Mouse (Mus musculus): Measurements from ENCODE around the gene Cdkal1. TPM values are rescaled to one million over a fixed set of nuclear protein-coding genes. Genes with fewer than 3 reads are reported as not detected.

Gene Cdkal1
- polyA plus RNA-seq, 1 experiment from 2014 or later = 23.9 TPM

DNA sequence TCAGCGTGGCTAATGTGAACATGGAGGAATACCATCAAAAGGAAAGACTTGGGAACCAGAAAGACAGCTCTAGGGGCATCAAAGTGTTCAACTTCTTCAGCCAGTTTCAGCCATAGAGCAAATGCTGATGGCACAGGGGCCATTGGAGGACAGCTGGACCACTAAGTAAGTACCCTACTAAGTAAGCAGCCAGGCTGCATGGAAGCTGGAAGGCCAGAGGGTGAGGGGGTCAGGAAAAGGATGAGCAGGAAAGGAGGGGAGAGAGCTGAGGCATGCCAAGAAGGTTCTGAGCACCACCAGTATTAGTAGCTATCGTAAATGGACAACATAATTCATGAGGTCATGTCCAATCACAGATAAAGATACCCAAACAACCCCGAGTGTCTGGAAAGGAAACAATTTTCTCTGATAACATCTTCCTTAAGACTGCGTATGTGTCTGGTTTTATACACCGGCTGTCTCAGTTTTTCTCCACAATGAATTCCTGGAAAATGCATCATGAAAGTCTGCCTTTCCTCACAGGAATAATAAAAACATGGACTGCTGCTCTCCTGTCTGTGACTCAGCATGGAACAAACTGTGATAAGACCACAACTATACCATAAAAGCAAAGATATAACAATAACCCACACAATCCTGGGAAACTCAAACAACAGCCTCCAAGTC, 352.9 kb downstream of the Cdkal1 start:
- no peak for ATAC-seq
- H3K27ac ChIP-seq (ENCODE audit: low read depth, low read length) = no peak overlapping the region
- WGBS = 92% methylated on average over 5 of the region's 5 CpGs

GRCm38 (mm10) chr13:29501173-29501572, 354.3 kb downstream of the Cdkal1 start:
- Histone ChIP-seq H3K4me3 (ENCODE audit: low read depth, low read length) (no peak overlapping the region), H3K9ac (ENCODE audit: low read length) (no peak overlapping the region), H3K9me3 (replicated peaks; ENCODE audit: control insufficient read depth, low read length) (no peaks in the 10 kb centered on the region), H3K36me3 (ENCODE audit: control insufficient read depth, insufficient read depth, low read length) (no peaks in the 10 kb centered on the region), H3K27ac (ENCODE audit: low read depth, low read length) (no peak overlapping the region), H3K4me1 (ENCODE audit: control insufficient read depth, insufficient read depth, low read length) (peaks cover 6% of the 10 kb centered on the region), H3K27me3 (replicated peaks; ENCODE audit: control insufficient read depth, insufficient read depth, low read length) (no peaks in the 10 kb centered on the region), H3K4me2 (ENCODE audit: low read length) (no peak overlapping the region)
- WGBS = 69% methylated on average over 2 of the region's 2 CpGs
- ATAC-seq = no peak
- no peak for DNase-seq (ENCODE audit: low spot score)

More for the DNA sequence above, 352.9 kb downstream of the Cdkal1 start:
- no peak overlapping the region for H3K4me2 ChIP-seq (ENCODE audit: low read length)
- peaks cover 6% of the 10 kb centered on the region; the same call in 1 of the 2 replicates for H3K4me1 ChIP-seq (ENCODE audit: control insufficient read depth, insufficient read depth, low read length)
- no peaks in the 10 kb centered on the region for H3K9me3 ChIP-seq (replicated peaks; ENCODE audit: control insufficient read depth, low read length)
- no peak overlapping the region for H3K9ac ChIP-seq (ENCODE audit: low read length)
- H3K4me3 ChIP-seq (ENCODE audit: low read depth, low read length) = no peak overlapping the region
- no peaks in the 10 kb centered on the region for H3K27me3 ChIP-seq (replicated peaks; ENCODE audit: control insufficient read depth, insufficient read depth, low read length)
- H3K36me3 ChIP-seq (ENCODE audit: control insufficient read depth, insufficient read depth, low read length) = no peaks in the 10 kb centered on the region
- DNase-seq (ENCODE audit: low spot score) = no peak

- H3K4me3 ChIP-seq (ENCODE audit: low read depth, low read length) = no peak overlapping the region
- DNase-seq (ENCODE audit: low spot score) (no peak), ATAC-seq (no peak)
- no peak overlapping the region for H3K27ac ChIP-seq (ENCODE audit: low read depth, low read length)
- no peaks in the 10 kb centered on the region for H3K27me3 ChIP-seq (replicated peaks; ENCODE audit: control insufficient read depth, insufficient read depth, low read length)
- no peaks in the 10 kb centered on the region; the same call in 1 of the 2 replicates for H3K4me1 ChIP-seq (ENCODE audit: control insufficient read depth, insufficient read depth, low read length)
- H3K36me3 ChIP-seq (ENCODE audit: control insufficient read depth, insufficient read depth, low read length) = no peaks in the 10 kb centered on the region
- no peaks in the 10 kb centered on the region for H3K9me3 ChIP-seq (replicated peaks; ENCODE audit: control insufficient read depth, low read length)
- H3K4me2 ChIP-seq (ENCODE audit: low read length) = no peak overlapping the region
- H3K9ac ChIP-seq (ENCODE audit: low read length) = no peak overlapping the region
- 89% methylated on average over 2 of the region's 2 CpGs for WGBS
Measured at GRCm38 (mm10) chr13:29499750-29500149, 355.7 kb downstream of the Cdkal1 start.

GRCm38 (mm10) chr13:29497286-29497685, 358.2 kb downstream of the Cdkal1 start:
- Histone ChIP-seq H3K27me3 (replicated peaks; ENCODE audit: control insufficient read depth, insufficient read depth, low read length) (no peaks in the 10 kb centered on the region), H3K4me2 (ENCODE audit: low read length) (no peak overlapping the region), H3K36me3 (ENCODE audit: control insufficient read depth, insufficient read depth, low read length) (no peaks in the 10 kb centered on the region), H3K4me1 (ENCODE audit: control insufficient read depth, insufficient read depth, low read length) (no peaks in the 10 kb centered on the region; the same call in 1 of the 2 replicates), H3K9me3 (replicated peaks; ENCODE audit: control insufficient read depth, low read length) (no peaks in the 10 kb centered on the region), H3K27ac (ENCODE audit: low read depth, low read length) (no peak overlapping the region), H3K4me3 (ENCODE audit: low read depth, low read length) (no peak overlapping the region), H3K9ac (ENCODE audit: low read length) (no peak overlapping the region)
- ATAC-seq (no peak), DNase-seq (ENCODE audit: low spot score) (no peak)
- WGBS = 71% methylated on average over 7 of the region's 7 CpGs

DNA sequence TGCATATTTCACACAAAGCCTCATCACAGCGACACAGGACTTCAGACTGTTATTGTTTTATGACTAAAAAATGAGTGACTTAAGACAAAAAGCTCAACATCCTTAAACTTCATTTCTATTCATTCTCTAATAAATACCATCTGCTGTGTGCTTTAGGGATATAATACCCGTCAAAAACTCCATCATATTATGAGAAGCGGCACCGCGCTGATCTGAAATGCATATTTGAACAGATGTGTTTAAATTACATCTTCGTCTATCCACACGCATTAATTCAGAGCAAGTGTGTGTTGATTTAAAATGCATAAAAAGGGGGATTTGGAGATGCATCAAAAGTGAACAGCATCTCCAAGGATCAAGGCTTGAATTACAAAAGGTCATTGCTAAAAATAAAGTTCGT, 365.1 kb downstream of the Cdkal1 start:
- Histone ChIP-seq H3K27me3 (replicated peaks; ENCODE audit: control insufficient read depth, insufficient read depth, low read length) (no peaks in the 10 kb centered on the region), H3K4me1 (ENCODE audit: control insufficient read depth, insufficient read depth, low read length) (peaks cover 5% of the 10 kb centered on the region), H3K9me3 (replicated peaks; ENCODE audit: control insufficient read depth, low read length) (no peaks in the 10 kb centered on the region), H3K4me2 (ENCODE audit: low read length) (no peak overlapping the region), H3K27ac (ENCODE audit: low read depth, low read length) (no peak overlapping the region), H3K9ac (ENCODE audit: low read length) (no peak overlapping the region), H3K4me3 (ENCODE audit: low read depth, low read length) (no peak overlapping the region), H3K36me3 (ENCODE audit: control insufficient read depth, insufficient read depth, low read length) (no peaks in the 10 kb centered on the region)
- ATAC-seq (peak; percentile 60; the same call in 1 of the 2 replicates), DNase-seq (ENCODE audit: low spot score) (peak; percentile 57)
- WGBS = 68% methylated on average over 8 of the region's 8 CpGs

- H3K4me2 ChIP-seq (ENCODE audit: low read length) = no peak overlapping the region
- DNase-seq (ENCODE audit: low spot score) (no peak), ATAC-seq (no peak)
- no peaks in the 10 kb centered on the region for H3K36me3 ChIP-seq (ENCODE audit: control insufficient read depth, insufficient read depth, low read length)
- H3K9me3 ChIP-seq (replicated peaks; ENCODE audit: control insufficient read depth, low read length) = no peaks in the 10 kb centered on the region
- H3K27me3 ChIP-seq (replicated peaks; ENCODE audit: control insufficient read depth, insufficient read depth, low read length) = no peaks in the 10 kb centered on the region
- WGBS = 74% methylated on average over 5 of the region's 5 CpGs
- H3K27ac ChIP-seq (ENCODE audit: low read depth, low read length) = no peak overlapping the region
- H3K9ac ChIP-seq (ENCODE audit: low read length) = no peak overlapping the region
- H3K4me3 ChIP-seq (ENCODE audit: low read depth, low read length) = no peak overlapping the region
- H3K4me1 ChIP-seq (ENCODE audit: control insufficient read depth, insufficient read depth, low read length) = peaks cover 5% of the 10 kb centered on the region
Measured at GRCm38 (mm10) chr13:29489476-29489875, 366.0 kb downstream of the Cdkal1 start.

DNA sequence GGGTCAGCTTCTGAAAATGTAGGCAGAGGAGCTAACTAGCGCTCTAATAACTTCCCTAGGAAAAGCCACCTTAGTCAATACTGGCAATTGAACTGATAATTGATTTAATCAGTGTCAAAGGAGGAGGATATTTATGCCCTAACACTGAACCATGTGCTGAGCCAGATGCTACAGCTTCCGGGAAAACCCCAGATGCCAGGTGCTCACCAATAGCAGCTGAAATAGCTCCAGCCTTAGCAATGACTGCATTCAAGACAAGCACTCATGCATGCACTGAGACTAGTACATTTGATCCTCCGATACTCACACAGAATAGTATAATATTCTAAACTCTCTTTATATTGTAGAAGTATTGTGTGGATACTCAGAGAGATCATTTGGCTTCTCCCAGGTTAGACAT, 368.8 kb downstream of the Cdkal1 start:
- H3K36me3 ChIP-seq (ENCODE audit: control insufficient read depth, insufficient read depth, low read length) = no peaks in the 10 kb centered on the region
- H3K4me3 ChIP-seq (ENCODE audit: low read depth, low read length) = no peak overlapping the region
- ATAC-seq (peak; percentile 62), DNase-seq (ENCODE audit: low spot score) (peak; percentile 62)
- no peaks in the 10 kb centered on the region for H3K27me3 ChIP-seq (replicated peaks; ENCODE audit: control insufficient read depth, insufficient read depth, low read length)
- 42% methylated on average over 3 of the region's 3 CpGs for WGBS
- H3K9ac ChIP-seq (ENCODE audit: low read length) = no peak overlapping the region
- no peak overlapping the region for H3K27ac ChIP-seq (ENCODE audit: low read depth, low read length)
- no peak overlapping the region for H3K4me2 ChIP-seq (ENCODE audit: low read length)
- H3K4me1 ChIP-seq (ENCODE audit: control insufficient read depth, insufficient read depth, low read length) = peaks cover 5% of the 10 kb centered on the region
- no peaks in the 10 kb centered on the region for H3K9me3 ChIP-seq (replicated peaks; ENCODE audit: control insufficient read depth, low read length)

GRCm38 (mm10) chr13:29483950-29484349, 371.5 kb downstream of the Cdkal1 start:
- DNase-seq (ENCODE audit: low spot score) = no peak
- Histone ChIP-seq H3K4me1 (ENCODE audit: control insufficient read depth, insufficient read depth, low read length) (peaks cover 5% of the 10 kb centered on the region), H3K27ac (ENCODE audit: low read depth, low read length) (no peak overlapping the region), H3K4me2 (ENCODE audit: low read length) (no peak overlapping the region), H3K9ac (ENCODE audit: low read length) (no peak overlapping the region), H3K9me3 (replicated peaks; ENCODE audit: control insufficient read depth, low read length) (no peaks in the 10 kb centered on the region), H3K4me3 (ENCODE audit: low read depth, low read length) (no peak overlapping the region), H3K36me3 (ENCODE audit: control insufficient read depth, insufficient read depth, low read length) (no peaks in the 10 kb centered on the region), H3K27me3 (replicated peaks; ENCODE audit: control insufficient read depth, insufficient read depth, low read length) (no peaks in the 10 kb centered on the region)
- WGBS = 97% methylated on average over 3 of the region's 3 CpGs
- no peak for ATAC-seq

DNA sequence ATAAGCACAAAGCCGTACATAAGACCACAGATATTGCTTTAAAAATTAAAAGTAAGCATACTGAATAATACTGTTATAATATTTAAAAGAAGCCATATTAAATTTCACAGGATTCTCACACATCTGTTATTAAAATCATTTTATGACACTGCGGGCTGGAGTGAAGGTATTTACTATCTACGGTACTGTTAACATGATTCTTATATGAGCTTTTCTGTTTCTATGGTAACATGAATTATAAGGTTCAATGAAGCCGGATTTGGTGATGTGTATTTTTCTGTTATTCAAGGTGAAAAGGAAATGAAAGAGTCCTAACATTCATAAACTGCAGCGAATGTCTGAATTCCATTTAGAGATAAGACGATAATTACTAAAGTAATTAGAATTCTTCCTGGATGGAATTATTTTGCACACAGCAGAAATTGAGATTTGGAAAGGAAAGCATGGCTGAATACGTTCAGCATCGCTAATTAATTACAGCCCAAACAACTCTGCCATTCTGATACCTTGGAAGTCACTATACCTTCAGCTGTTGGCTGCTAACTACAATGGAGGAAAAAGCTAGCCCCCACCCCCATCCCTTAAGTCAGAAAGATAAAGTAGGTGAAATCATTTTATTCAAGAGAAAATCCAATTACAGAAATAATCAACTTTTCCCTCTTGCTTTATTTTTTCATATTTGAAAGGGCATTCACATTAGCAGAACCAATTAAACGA, 373.2 kb downstream of the Cdkal1 start:
- Histone ChIP-seq H3K4me1 (ENCODE audit: control insufficient read depth, insufficient read depth, low read length) (peaks cover 5% of the 10 kb centered on the region), H3K9me3 (replicated peaks; ENCODE audit: control insufficient read depth, low read length) (no peaks in the 10 kb centered on the region), H3K27ac (ENCODE audit: low read depth, low read length) (no peak overlapping the region), H3K36me3 (ENCODE audit: control insufficient read depth, insufficient read depth, low read length) (no peaks in the 10 kb centered on the region), H3K4me2 (ENCODE audit: low read length) (no peak overlapping the region), H3K9ac (ENCODE audit: low read length) (no peak overlapping the region), H3K4me3 (ENCODE audit: low read depth, low read length) (no peak overlapping the region), H3K27me3 (replicated peaks; ENCODE audit: control insufficient read depth, insufficient read depth, low read length) (no peaks in the 10 kb centered on the region)
- 64% methylated on average over 9 of the region's 9 CpGs for WGBS
- DNase-seq (ENCODE audit: low spot score) (peak; percentile 39), ATAC-seq (no peak)

Measured in forebrain, embryonic 14.5 days (tissue).